Mouse (Mus musculus) liver, embryonic 13.5 days (tissue): ENCODE data around the gene Magi2. TPM values are rescaled to one million over a fixed set of nuclear protein-coding genes. Genes with fewer than 3 reads are reported as not detected.

Source experiments
- ATAC-seq: fragments of 200-750 bp; cut with Nextera tagmentation; 2 replicates; pipeline ENCODE4 v1.8.0; 2017; ENCODE audit warnings: low read depth, mild to moderate bottlenecking, moderate number of reproducible peaks, moderate library complexity
- DNase-seq: peaks from one replicate; pipeline ENCODE4 v3.0.0; 2022
- H3K27ac ChIP-seq: fragments of 300-500 bp; sonication (generic); 2 replicates; pipeline ENCODE4 v1.5.1; 2015; ENCODE audit warnings: moderate library complexity, mild to moderate bottlenecking, inconsistent platforms
- H3K27me3 ChIP-seq: fragments of 300-500 bp; sonication (generic); 2 replicates; pipeline ENCODE4 v1.6.1; 2015; ENCODE audit warnings: mild to moderate bottlenecking, inconsistent platforms
- H3K36me3 ChIP-seq: fragments of 300-500 bp; sonication (generic); 2 replicates; pipeline ENCODE4 v1.6.1; 2015; ENCODE audit warnings: mild to moderate bottlenecking, inconsistent platforms
- H3K4me1 ChIP-seq: fragments of 300-500 bp; sonication (generic); replicated peaks from 2 replicates; pipeline ENCODE4 v1.6.1; 2015; ENCODE audit warnings: inconsistent platforms
- H3K4me2 ChIP-seq: fragments of 300-500 bp; sonication (generic); 2 replicates; pipeline ENCODE4 v1.6.1; 2015; ENCODE audit warnings: inconsistent platforms, mild to moderate bottlenecking, moderate library complexity
- H3K4me3 ChIP-seq: fragments of 300-500 bp; sonication (generic); replicated peaks from 2 replicates; pipeline ENCODE4 v1.5.1; 2015; ENCODE audit warnings: mild to moderate bottlenecking, inconsistent platforms
- H3K9ac ChIP-seq: fragments of 300-500 bp; sonication (generic); 2 replicates; pipeline ENCODE4 v1.6.1; 2015; ENCODE audit warnings: mild to moderate bottlenecking, inconsistent platforms
- H3K9me3 ChIP-seq: fragments of 300-500 bp; sonication (generic); replicated peaks from 2 replicates; pipeline ENCODE4 v1.6.1; 2016; ENCODE audit warnings: inconsistent platforms
- WGBS: fragments of 180-500 bp; shearing (Covaris S2); methylation state at CpG from one replicate; pipeline ENCODE4 v1.1.7; 2015; ENCODE audit not compliant: insufficient replicate concordance; 5-methylcytosine and 5-hydroxymethylcytosine counted together
- polyA plus RNA-seq: library from polyadenylated mRNA; unstranded; fragments of >200 nt; fragmentation: Nextera tagmentation; extraction: Ambion mirVana; gene quantifications from 2 replicates; pipeline ENCODE4 v1.2.1, GENCODE M21; 2015

Gene Magi2
- polyA plus RNA-seq, 1 experiment from 2014 or later, result 0.28 TPM

DNA sequence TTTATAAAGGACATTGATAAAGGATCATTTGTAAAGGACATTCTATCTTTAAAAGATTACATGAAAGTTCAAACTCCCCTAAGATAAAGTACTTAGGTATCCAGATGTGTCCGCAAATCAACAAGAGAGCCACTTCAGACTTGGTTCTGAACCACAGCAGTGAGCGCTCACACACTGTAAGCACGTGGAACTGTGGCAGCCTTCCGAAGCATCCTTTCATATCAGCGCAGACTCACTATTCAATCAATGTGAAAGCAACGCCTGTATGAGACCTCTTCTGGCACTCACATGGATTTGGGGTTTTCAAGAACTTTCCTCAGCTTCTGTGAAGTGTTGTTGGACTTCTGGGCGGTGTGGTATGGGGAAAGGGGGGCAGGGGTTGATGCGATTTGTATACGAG lies 970.6 kb downstream of the Magi2 start:
- H3K4me3 ChIP-seq, result no peak overlapping the region
- H3K27ac ChIP-seq, result no peak overlapping the region
- no peaks in the 10 kb centered on the region for H3K9me3 ChIP-seq
- no peaks in the 10 kb centered on the region for H3K36me3 ChIP-seq
- WGBS, result 58% methylated on average over 9 of the region's 9 CpGs
- no peaks in the 10 kb centered on the region for H3K4me1 ChIP-seq
- no peak for ATAC-seq
- H3K4me2 ChIP-seq, result no peak overlapping the region
- no peak for DNase-seq
- no peak overlapping the region for H3K9ac ChIP-seq
- H3K27me3 ChIP-seq, result no peaks in the 10 kb centered on the region

DNA sequence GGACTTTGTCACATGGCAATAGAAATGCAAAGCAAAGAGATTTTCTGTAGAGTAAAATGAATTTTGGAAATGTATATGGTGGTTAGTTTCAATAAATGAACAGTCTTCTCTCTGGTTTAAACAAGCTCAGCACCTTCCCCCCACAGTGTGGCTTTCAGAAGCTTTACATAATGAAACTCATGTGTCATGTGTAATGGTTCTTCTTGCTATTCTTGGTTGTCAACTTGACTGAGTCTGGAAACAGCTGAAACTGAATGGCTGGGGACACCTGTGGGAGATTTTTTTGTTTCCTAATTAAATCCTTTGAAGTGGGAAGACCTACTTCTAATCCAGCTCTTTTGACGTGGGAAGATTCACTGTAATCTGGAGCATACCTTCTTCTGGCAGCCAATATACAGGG lies 974.5 kb downstream of the Magi2 start:
- ATAC-seq (no peak), DNase-seq (no peak)
- Histone ChIP-seq H3K4me2 (no peak overlapping the region), H3K4me3 (no peak overlapping the region), H3K9me3 (no peaks in the 10 kb centered on the region), H3K27ac (no peak overlapping the region), H3K4me1 (no peaks in the 10 kb centered on the region), H3K36me3 (no peaks in the 10 kb centered on the region), H3K27me3 (no peaks in the 10 kb centered on the region), H3K9ac (no peak overlapping the region)
- 52% methylated on average over 1 of the region's 1 CpGs for WGBS

DNA sequence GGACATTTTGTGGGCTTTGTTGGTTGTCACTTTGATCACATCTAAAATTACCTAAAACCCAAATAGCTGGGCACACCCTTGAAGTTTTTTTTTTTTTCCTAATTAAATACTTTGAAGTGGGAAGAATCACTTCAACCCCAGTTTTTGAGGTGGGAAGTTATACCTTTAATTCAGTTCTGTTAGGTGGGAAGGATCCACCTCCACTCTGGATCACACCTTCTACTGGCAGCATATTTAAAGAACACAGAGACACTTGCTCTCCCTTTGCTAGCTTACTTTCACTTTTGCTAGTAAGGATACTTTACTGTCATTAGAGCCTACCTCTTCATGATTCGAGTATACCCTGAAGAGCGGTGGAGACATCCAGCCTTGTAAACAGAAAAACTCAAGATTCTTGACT lies 981.3 kb downstream of the Magi2 start:
- H3K4me1 ChIP-seq, result no peaks in the 10 kb centered on the region
- no peaks in the 10 kb centered on the region for H3K36me3 ChIP-seq
- WGBS, result 75% methylated on average over 2 of the region's 2 CpGs
- no peak overlapping the region for H3K4me2 ChIP-seq
- no peak for DNase-seq
- no peak for ATAC-seq
- no peaks in the 10 kb centered on the region for H3K9me3 ChIP-seq
- H3K9ac ChIP-seq, result no peak overlapping the region
- no peak overlapping the region for H3K27ac ChIP-seq
- no peak overlapping the region for H3K4me3 ChIP-seq
- no peaks in the 10 kb centered on the region for H3K27me3 ChIP-seq

DNA sequence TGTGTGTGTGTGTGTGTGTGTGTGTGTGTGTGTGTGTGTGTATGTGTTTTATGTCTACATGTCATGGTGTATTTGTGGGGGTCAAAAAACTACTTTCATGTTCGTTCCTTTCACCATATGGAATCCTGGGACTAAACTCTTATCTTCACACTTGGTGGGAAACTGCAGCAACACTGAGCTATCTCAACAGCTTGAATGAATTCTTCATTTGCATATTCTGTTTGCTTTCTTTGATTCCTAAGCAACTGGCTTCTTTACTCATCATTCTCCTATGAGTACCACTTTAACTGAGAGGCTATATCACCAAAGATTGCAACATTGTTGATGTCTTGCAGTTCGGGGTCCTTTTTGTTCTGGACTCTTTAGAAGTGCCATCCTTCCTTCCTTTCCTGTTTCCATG lies 986.5 kb downstream of the Magi2 start:
- no peak overlapping the region for H3K4me3 ChIP-seq
- no peaks in the 10 kb centered on the region for H3K4me1 ChIP-seq
- ATAC-seq, result no peak
- no peak overlapping the region for H3K4me2 ChIP-seq
- WGBS, result 39% methylated on average over 2 of the region's 2 CpGs
- no peaks in the 10 kb centered on the region for H3K9me3 ChIP-seq
- no peaks in the 10 kb centered on the region for H3K36me3 ChIP-seq
- DNase-seq, result no peak
- no peak overlapping the region for H3K9ac ChIP-seq
- no peaks in the 10 kb centered on the region for H3K27me3 ChIP-seq
- no peak overlapping the region for H3K27ac ChIP-seq

DNA sequence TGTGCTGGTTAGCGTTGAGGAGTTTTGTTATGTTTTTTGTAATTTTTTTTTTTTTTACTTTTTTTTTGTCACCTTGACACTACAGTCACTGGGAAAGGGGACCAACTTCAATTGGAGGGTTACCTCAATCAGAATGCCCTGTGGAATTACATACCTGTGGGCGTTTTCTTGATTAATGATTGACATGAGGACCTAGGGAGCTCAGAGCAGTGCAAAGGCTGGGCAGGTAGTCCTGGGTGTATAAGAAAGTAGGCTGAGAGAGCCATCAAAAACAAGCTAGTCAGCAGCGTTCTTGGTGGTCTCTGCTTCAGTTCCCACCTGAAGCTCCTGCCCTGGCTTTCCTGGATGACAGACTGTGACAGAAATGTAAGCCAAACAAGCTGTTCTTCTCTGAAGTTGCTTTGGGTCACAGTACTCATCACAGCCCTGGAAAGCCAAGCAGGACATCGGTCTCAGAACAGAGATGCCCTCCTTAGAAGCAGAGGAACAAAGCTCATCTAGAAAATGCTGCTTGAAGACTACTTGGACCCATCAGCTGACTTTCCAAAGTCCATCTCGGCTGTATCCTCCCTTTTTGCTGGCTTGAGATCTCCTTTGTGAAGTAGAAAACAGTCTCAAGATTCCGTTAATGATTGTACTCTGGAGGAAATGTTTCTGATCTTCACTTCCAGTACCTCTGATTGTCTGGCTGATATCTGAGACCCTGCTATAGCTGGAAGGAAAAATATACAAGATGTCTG lies 999.8 kb downstream of the Magi2 start:
- DNase-seq (no peak), ATAC-seq (no peak)
- Histone ChIP-seq H3K27ac (no peak overlapping the region), H3K27me3 (no peaks in the 10 kb centered on the region), H3K4me1 (no peaks in the 10 kb centered on the region), H3K36me3 (no peaks in the 10 kb centered on the region), H3K4me3 (no peak overlapping the region), H3K9ac (no peak overlapping the region), H3K4me2 (no peak overlapping the region), H3K9me3 (no peaks in the 10 kb centered on the region)
- WGBS, result 49% methylated on average over 6 of the region's 6 CpGs

DNA sequence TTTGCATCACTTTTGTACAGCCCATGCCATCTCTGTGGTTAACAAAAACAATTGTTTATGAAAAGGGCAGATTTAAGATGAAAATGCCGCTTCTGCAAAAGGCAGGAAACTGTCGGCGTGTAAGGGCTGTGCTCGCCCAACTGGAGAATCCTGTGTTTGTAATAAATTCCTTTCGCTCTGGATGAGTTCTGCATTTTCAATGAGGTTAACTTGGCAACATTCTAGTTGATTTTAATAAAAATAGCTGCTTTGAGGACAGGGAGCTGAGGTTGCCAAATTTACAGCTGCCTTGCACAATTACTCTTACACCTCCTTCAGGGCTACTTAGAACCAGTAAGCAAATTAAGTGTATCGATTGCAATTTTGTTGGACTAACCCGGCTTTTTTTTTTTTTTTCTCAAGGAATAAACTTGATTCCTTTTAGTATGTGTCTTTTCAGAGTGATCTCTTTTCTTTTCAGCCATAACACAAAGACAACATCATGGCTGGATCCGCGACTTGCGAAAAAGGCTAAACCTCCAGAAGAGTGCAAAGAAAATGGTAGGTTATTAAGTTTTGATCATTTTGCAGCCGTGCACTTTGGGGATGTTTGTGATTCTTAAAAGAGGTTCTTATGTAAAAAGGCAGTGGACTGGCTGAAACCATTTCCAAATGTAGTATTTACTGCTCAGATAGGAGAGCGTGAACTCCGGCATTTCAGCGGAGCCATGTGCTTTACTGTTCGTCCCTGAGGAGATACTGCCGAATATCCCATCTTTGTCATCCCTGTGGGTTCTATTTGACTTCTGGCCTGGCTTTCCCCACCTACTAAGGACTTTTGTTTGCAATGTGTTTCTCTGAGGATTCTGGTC lies 1001.3 kb downstream of the Magi2 start:
- Histone ChIP-seq H3K36me3 (no peaks in the 10 kb centered on the region), H3K4me1 (no peaks in the 10 kb centered on the region), H3K4me2 (no peak overlapping the region), H3K9ac (no peak overlapping the region), H3K4me3 (no peak overlapping the region), H3K27ac (no peak overlapping the region), H3K9me3 (no peaks in the 10 kb centered on the region), H3K27me3 (no peaks in the 10 kb centered on the region)
- ATAC-seq (no peak), DNase-seq (no peak)
- WGBS, result 76% methylated on average over 16 of the region's 16 CpGs

DNA sequence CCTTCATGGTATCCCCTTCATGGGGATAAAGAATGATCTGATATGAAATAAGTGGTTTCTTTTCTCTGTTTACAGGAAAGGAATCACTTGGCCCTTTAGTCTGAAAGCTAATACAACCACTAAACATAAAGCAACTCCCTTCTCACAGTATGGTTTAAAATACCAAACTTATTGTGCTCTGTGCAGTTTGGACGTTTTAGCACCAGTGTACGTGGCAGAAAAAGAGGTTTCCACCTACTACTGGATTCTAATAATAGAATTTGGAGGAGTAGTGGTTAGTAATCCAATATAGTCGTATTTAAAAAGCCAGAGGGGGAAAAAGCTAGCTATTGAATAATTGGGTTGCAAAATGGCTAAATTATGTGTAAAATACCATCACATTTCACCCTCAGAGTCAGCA lies 1005.1 kb downstream of the Magi2 start:
- DNase-seq (no peak), ATAC-seq (no peak)
- Histone ChIP-seq H3K27ac (no peak overlapping the region), H3K4me3 (no peak overlapping the region), H3K9me3 (no peaks in the 10 kb centered on the region), H3K4me2 (no peak overlapping the region), H3K9ac (no peak overlapping the region), H3K4me1 (no peaks in the 10 kb centered on the region), H3K36me3 (no peaks in the 10 kb centered on the region), H3K27me3 (no peaks in the 10 kb centered on the region)
- WGBS, result 49% methylated on average over 3 of the region's 3 CpGs

DNA sequence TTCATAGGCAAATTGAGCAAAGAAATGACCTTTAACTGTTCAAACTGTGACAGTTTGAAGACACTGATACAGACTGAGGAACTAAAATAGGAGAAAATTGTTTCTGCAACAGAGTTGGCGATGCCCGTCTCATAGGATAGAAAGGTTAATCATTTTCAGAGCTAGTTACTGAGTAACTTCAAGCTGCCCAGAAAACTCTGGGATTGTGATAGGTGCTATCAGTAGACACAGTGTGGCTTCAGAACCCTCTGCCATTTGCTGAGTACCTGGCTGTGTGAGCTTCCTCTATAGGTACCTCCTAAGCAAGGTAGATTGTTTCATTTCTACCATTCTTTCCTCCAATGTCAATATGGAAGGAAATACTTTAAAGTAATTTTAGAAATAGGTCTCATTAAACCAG lies 1014.7 kb downstream of the Magi2 start:
- no peaks in the 10 kb centered on the region for H3K4me1 ChIP-seq
- H3K9ac ChIP-seq, result no peak overlapping the region
- no peak overlapping the region for H3K4me2 ChIP-seq
- 62% methylated on average over 2 of the region's 2 CpGs for WGBS
- no peaks in the 10 kb centered on the region for H3K27me3 ChIP-seq
- no peak overlapping the region for H3K4me3 ChIP-seq
- H3K27ac ChIP-seq, result no peak overlapping the region
- DNase-seq (no peak), ATAC-seq (peak; percentile 29; the same call in 1 of the 2 replicates)
- H3K9me3 ChIP-seq, result no peaks in the 10 kb centered on the region
- no peaks in the 10 kb centered on the region for H3K36me3 ChIP-seq

DNA sequence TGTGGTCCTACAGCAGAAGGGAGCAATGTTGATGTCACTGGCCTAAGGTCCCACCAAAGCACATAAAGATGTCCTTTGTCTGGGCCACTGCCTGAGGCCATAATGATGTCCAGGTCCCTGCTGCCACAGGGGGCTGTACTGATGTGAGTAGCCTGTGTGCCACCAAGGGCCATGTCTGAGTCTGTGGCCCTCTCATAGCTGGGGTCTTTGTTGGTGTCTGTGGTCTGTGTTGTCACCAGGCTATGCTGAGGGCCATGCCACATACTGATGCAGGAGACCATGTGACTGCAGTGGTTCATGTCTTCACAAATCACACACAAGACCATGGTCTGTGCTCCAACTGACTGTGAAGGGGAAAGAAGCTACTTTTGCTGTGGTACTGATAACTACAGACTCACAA lies 1015.7 kb downstream of the Magi2 start:
- H3K9ac ChIP-seq, result no peak overlapping the region
- H3K4me1 ChIP-seq, result no peaks in the 10 kb centered on the region
- H3K27me3 ChIP-seq, result no peaks in the 10 kb centered on the region

DNA sequence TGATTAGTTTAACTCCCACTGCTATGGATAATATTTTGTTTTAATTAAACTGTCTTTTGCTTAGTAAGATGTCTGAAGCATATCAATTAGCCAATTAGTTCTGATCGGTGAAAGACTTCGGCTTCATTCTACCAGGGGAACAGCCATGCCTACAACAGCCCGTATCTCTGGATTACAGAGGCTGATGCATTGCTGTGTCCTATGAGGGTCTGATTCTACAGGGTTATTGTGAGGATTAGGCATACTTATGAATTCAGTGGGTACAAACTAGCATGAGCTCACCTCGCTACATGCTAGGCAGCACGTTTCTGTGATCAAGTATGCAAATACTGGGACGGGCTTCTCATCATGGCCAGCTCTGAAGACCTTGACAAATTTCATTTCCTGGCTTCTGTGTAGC lies 1022.5 kb downstream of the Magi2 start:
- H3K27me3 ChIP-seq, result no peaks in the 10 kb centered on the region
- no peak overlapping the region for H3K9ac ChIP-seq
- H3K4me3 ChIP-seq, result no peak overlapping the region
- DNase-seq (no peak), ATAC-seq (no peak)
- 78% methylated on average over 6 of the region's 6 CpGs for WGBS
- H3K9me3 ChIP-seq, result no peaks in the 10 kb centered on the region
- H3K4me1 ChIP-seq, result no peaks in the 10 kb centered on the region
- no peak overlapping the region for H3K4me2 ChIP-seq
- H3K36me3 ChIP-seq, result no peaks in the 10 kb centered on the region
- H3K27ac ChIP-seq, result no peak overlapping the region

More for the DNA sequence above, 1015.7 kb downstream of the Magi2 start:
- Histone ChIP-seq H3K9me3 (no peaks in the 10 kb centered on the region), H3K4me3 (no peak overlapping the region), H3K4me2 (no peak overlapping the region), H3K36me3 (no peaks in the 10 kb centered on the region), H3K27ac (no peak overlapping the region)
- no peak for ATAC-seq
- no peak for DNase-seq

DNA sequence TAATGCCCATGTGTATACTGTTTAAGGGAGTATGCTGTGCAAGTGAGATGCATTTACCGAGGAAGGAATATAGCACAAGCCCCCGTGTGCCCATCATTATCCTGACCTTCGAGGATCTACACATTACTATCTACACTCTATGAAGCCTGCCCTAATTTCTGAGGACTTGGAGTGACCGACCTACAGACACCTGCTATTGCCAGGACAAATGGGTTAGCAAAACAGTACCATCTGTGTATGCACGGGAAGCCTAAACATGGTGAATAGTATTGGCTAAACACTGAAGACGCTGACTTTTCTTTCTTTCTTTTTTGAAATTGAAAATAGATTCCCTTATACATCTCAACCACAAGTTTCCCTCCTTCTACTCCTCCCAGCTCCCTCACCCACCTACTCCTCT lies 1024.7 kb downstream of the Magi2 start:
- Histone ChIP-seq H3K9ac (no peak overlapping the region), H3K27ac (no peak overlapping the region), H3K27me3 (no peaks in the 10 kb centered on the region), H3K4me1 (no peaks in the 10 kb centered on the region), H3K4me2 (no peak overlapping the region), H3K36me3 (no peaks in the 10 kb centered on the region), H3K4me3 (no peak overlapping the region), H3K9me3 (no peaks in the 10 kb centered on the region)
- ATAC-seq (no peak), DNase-seq (no peak)
- WGBS, result 68% methylated on average over 6 of the region's 6 CpGs
